Mouse (Mus musculus) right cerebral cortex, postnatal 10 days (tissue): ENCODE data around the gene Aldh1b1.

Experiments used
- DNase-seq, 2 experiments: peaks; one replicate each; pipeline ENCODE4 v3.0.0; 2021; ENCODE audit warnings: low spot score in 2 of 2

Aldh1b1 gene

GRCm38 (mm10) chr4:45798964-45799363 lies at the start of gene Aldh1b1:
Gene Aldh1b1 (plus strand): TSS chr4:45799022.
- DNase-seq, result peak; percentile 86

GRCm38 (mm10) chr4:45749449-45749848 lies 49.4 kb upstream of the Aldh1b1 start:
- DNase-seq, result no peak

- DNase-seq, result no peak
Measured at GRCm38 (mm10) chr4:45750477-45750876, 48.3 kb upstream of the Aldh1b1 start.

- peak in 1 of 2 experiments; percentile 65 for DNase-seq
Measured at GRCm38 (mm10) chr4:45753211-45753809, 45.5 kb upstream of the Aldh1b1 start.

- peak in 1 of 2 experiments; percentile 56 for DNase-seq
Measured at GRCm38 (mm10) chr4:45754171-45754570, 44.7 kb upstream of the Aldh1b1 start.

- DNase-seq, result no peak
Measured at GRCm38 (mm10) chr4:45755097-45755496, 43.7 kb upstream of the Aldh1b1 start.

GRCm38 (mm10) chr4:45755881-45756280 lies 42.9 kb upstream of the Aldh1b1 start:
- DNase-seq, result peak; percentile 87 to 91

- DNase-seq, result no peak
Measured at GRCm38 (mm10) chr4:45757941-45758340, 40.9 kb upstream of the Aldh1b1 start.

GRCm38 (mm10) chr4:45759411-45759810 lies 39.4 kb upstream of the Aldh1b1 start:
- DNase-seq, result no peak

GRCm38 (mm10) chr4:45762600-45762999 lies 36.2 kb upstream of the Aldh1b1 start:
- DNase-seq, result no peak

GRCm38 (mm10) chr4:45763288-45764140 lies 35.3 kb upstream of the Aldh1b1 start:
- DNase-seq, result peak in 1 of 2 experiments; percentile 51

- no peak for DNase-seq
Measured at GRCm38 (mm10) chr4:45764141-45764494, 34.7 kb upstream of the Aldh1b1 start.

- no peak for DNase-seq
Measured at GRCm38 (mm10) chr4:45765121-45765564, 33.7 kb upstream of the Aldh1b1 start.

GRCm38 (mm10) chr4:45765565-45766201 lies 33.1 kb upstream of the Aldh1b1 start:
- DNase-seq, result no peak

GRCm38 (mm10) chr4:45766774-45767173 lies 32.0 kb upstream of the Aldh1b1 start:
- DNase-seq, result no peak

GRCm38 (mm10) chr4:45767891-45768558 lies 30.8 kb upstream of the Aldh1b1 start:
- no peak for DNase-seq

- no peak for DNase-seq
Measured at GRCm38 (mm10) chr4:45769141-45769540, 29.7 kb upstream of the Aldh1b1 start.

- DNase-seq, result no peak
Measured at GRCm38 (mm10) chr4:45769791-45770637, 28.8 kb upstream of the Aldh1b1 start.

GRCm38 (mm10) chr4:45770638-45771033 lies 28.2 kb upstream of the Aldh1b1 start:
- no peak for DNase-seq

- DNase-seq, result no peak
Measured at GRCm38 (mm10) chr4:45771173-45771572, 27.6 kb upstream of the Aldh1b1 start.

- DNase-seq, result peak in 1 of 2 experiments; percentile 73
Measured at GRCm38 (mm10) chr4:45771619-45772018, 27.2 kb upstream of the Aldh1b1 start.
